Mouse (Mus musculus) lung, postnatal 0 days (tissue): ENCODE measurements around the gene Slc7a6.

Experiments
- CTCF ChIP-seq: IDR thresholded peaks from 2 replicates; pipeline ENCODE4 v1.5.1; 2016; ENCODE audit warnings: antibody characterized with exemption, mild to moderate bottlenecking
- EP300 ChIP-seq: IDR thresholded peaks from 2 replicates; pipeline ENCODE4 v1.6.1; 2016; ENCODE audit warnings: antibody characterized with exemption, mild to moderate bottlenecking, control low read depth

DNA sequence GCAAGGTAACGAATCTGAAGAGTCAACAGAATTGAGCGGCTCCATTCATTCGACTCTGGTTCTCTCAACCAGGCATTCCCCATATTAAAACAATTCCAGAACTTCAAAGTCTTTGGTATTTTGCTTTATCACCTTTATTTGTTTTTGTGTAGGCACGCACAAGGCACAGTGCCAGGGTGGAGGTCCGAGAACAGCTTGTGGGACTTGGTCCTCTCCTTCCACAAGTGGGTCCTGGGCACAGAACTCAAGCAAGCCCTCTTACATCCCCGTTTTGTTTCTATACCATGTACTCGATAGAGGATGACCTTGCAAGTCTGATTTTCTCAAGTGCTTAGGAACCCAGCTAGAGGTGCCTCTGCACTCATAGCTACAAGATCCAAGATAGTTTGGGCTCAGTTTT, 30.0 kb upstream of the Slc7a6 start:
- TF ChIP-seq CTCF (no peak), EP300 (no peak)
